Mouse (Mus musculus) cortical plate, adult 2 months (tissue): ENCODE measurements around the gene Pemt.

Experiments used
- CTCF ChIP-seq: fragments of 200-500 bp; IDR thresholded peaks from 2 replicates; pipeline ENCODE4 v1.5.1; 2011; ENCODE audit warnings: mild to moderate bottlenecking, control low read depth, low read length; ENCODE audit not compliant: insufficient read depth; ENCODE audit errors: extremely low read depth
- POLR2A ChIP-seq: fragments of 200-500 bp; IDR thresholded peaks from 2 replicates; pipeline ENCODE4 v1.6.1; 2011; ENCODE audit warnings: mild to moderate bottlenecking, low read length, control low read depth; ENCODE audit not compliant: insufficient read depth; ENCODE audit errors: extremely low read depth

- TF ChIP-seq CTCF (no peak), POLR2A (no peak)
These were observed 29.9 kb upstream of the Pemt start for GRCm38 (mm10) chr11:60076183-60076582.
